Mouse (Mus musculus) neural tube, embryonic 15.5 days (tissue): ENCODE measurements around the gene Slc9a9. TPM values are rescaled to one million over a fixed set of nuclear protein-coding genes. Genes with fewer than 3 reads are reported as not detected.
A peak's percentile ranks its signal among the peaks of the same experiment; 100 is the strongest.

Experiments used
- ATAC-seq: fragments of 200-750 bp; cut with Nextera tagmentation; 2 replicates; pipeline ENCODE4 v1.8.0; 2017; ENCODE audit warnings: mild to moderate bottlenecking, moderate TSS enrichment, moderate library complexity; ENCODE audit not compliant: low FRiP score
- H3K27ac ChIP-seq: fragments of 300-500 bp; sonication (generic); replicated peaks from 2 replicates; pipeline ENCODE4 v1.5.1; 2015; ENCODE audit warnings: mild to moderate bottlenecking, inconsistent platforms
- H3K27me3 ChIP-seq: fragments of 300-500 bp; sonication (generic); replicated peaks from 2 replicates; pipeline ENCODE4 v1.6.1; 2015; ENCODE audit warnings: inconsistent platforms
- H3K36me3 ChIP-seq: fragments of 300-500 bp; sonication (generic); 2 replicates; pipeline ENCODE4 v1.6.1; 2015; ENCODE audit warnings: inconsistent platforms
- H3K4me1 ChIP-seq: fragments of 300-500 bp; sonication (generic); 2 replicates; pipeline ENCODE4 v1.6.1; 2015; ENCODE audit warnings: inconsistent platforms
- H3K4me2 ChIP-seq: fragments of 300-500 bp; sonication (generic); 2 replicates; pipeline ENCODE4 v1.6.1; 2015; ENCODE audit warnings: inconsistent platforms, mild to moderate bottlenecking, moderate library complexity
- H3K4me3 ChIP-seq: fragments of 300-500 bp; sonication (generic); replicated peaks from 2 replicates; pipeline ENCODE4 v1.5.1; 2015; ENCODE audit warnings: mild to moderate bottlenecking, inconsistent platforms
- H3K9ac ChIP-seq: fragments of 300-500 bp; sonication (generic); replicated peaks from 2 replicates; pipeline ENCODE4 v1.6.1; 2015; ENCODE audit warnings: mild to moderate bottlenecking, inconsistent platforms
- H3K9me3 ChIP-seq: fragments of 300-500 bp; sonication (generic); replicated peaks from 2 replicates; pipeline ENCODE4 v1.6.1; 2016; ENCODE audit warnings: inconsistent platforms
- WGBS: fragments of 180-500 bp; shearing (Covaris S2); methylation state at CpG from one replicate; pipeline ENCODE4 v1.1.7; 2015; ENCODE audit warnings: mixed read lengths; 5-methylcytosine and 5-hydroxymethylcytosine counted together
- polyA plus RNA-seq: library from polyadenylated mRNA; unstranded; fragments of >200 nt; fragmentation: Nextera tagmentation; extraction: Ambion mirVana; gene quantifications from 2 replicates; pipeline ENCODE4 v1.2.1, GENCODE M21; 2015

The Slc9a9 gene
- polyA plus RNA-seq, 1 experiment from 2014 or later: 9.2 TPM

DNA sequence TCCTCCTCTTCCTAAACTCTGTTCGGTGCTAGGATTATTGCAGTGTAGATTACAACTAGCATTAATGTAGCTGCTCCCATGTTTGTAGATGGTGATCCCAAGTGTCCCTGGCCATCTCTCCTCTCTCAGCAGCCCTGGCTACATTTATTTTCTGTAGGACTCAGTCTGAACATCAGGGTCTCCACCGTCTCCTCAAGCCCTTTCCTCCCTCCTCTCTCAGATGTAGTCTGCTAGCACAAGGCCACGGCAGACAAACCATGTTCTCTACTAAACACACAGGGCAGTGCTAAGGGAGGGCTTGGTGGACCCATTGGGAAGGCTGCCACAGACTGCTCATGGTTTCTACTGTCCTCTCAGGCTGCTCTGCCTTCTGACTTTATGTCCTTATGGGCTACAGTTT, 397.3 kb downstream of the Slc9a9 start:
- Histone ChIP-seq H3K27ac (no peak overlapping the region), H3K27me3 (no peaks in the 10 kb centered on the region), H3K9me3 (no peaks in the 10 kb centered on the region), H3K9ac (no peak overlapping the region), H3K4me3 (no peak overlapping the region), H3K4me2 (no peak overlapping the region), H3K4me1 (no peaks in the 10 kb centered on the region; the same call in 1 of the 2 replicates), H3K36me3 (no peaks in the 10 kb centered on the region)
- ATAC-seq: no peak
- 80% methylated on average over 2 of the region's 3 CpGs for WGBS

DNA sequence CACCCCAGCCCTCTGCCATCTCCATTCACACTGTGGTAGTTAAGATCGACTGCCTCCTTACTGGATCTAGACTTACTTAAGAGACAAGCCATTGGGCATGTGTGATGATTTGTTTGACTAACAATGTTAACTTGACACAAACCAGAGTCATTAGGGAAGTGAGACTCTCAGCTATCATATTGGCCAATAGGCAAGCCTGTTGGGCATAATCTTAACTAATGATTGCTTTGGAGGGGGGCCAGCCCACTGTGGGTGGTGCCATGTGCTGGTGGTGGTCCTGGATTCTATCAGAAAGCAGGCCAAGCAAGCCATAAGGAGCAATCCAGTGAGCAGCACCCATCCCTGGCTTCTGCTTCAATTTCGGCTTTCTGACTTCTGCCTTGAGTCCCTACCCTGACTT, 398.8 kb downstream of the Slc9a9 start:
- H3K4me2 ChIP-seq: no peak overlapping the region
- H3K36me3 ChIP-seq: no peaks in the 10 kb centered on the region
- no peaks in the 10 kb centered on the region for H3K27me3 ChIP-seq
- H3K4me1 ChIP-seq: peaks cover 6% of the 10 kb centered on the region
- no peak overlapping the region for H3K9ac ChIP-seq
- ATAC-seq: no peak
- 92% methylated on average over 2 of the region's 2 CpGs for WGBS
- H3K9me3 ChIP-seq: no peaks in the 10 kb centered on the region
- H3K27ac ChIP-seq: no peak overlapping the region
- H3K4me3 ChIP-seq: no peak overlapping the region

DNA sequence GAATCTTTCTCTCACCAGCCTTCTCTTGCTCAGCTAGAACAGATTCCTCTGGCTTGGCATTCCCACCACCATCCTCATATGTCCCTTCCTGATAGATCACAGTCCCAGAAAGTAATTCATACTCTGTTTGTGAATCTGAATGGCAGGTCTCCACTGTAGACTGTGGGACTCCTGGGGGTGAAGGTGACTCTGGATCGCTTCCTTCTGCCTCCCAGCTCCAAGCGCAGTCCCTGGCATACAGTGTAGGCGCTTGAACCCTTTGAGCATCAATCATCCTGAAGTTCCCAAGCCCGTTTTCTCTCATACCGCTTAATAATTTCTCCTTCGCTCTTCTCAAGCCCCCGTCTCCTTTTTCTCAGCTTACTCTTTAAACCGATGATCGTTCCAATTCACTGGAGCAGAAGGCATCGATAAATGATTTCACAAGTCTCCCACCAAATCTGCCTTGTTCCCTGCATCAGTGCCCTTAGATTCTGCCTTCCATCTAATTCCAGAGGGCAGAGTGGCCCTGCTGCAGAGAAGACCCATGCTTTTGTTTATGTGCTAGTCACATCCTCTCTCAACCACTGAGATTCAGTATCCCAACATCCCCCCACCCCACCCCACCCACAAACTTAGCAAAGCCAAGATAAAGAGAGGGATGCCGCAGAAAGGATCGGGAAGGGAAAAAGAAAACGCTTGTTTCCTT, 401.3 kb downstream of the Slc9a9 start:
- Histone ChIP-seq H3K9me3 (no peaks in the 10 kb centered on the region), H3K36me3 (no peaks in the 10 kb centered on the region), H3K27me3 (no peaks in the 10 kb centered on the region), H3K4me3 (no peak overlapping the region), H3K4me2 (0 out of 2 replicates have a peak overlapping the region, but pooled peaks have one; percentile 2), H3K9ac (no peak overlapping the region), H3K27ac (no peak overlapping the region), H3K4me1 (peaks cover 20% of the 10 kb centered on the region)
- ATAC-seq: no peak
- 53% methylated on average over 13 of the region's 13 CpGs for WGBS

DNA sequence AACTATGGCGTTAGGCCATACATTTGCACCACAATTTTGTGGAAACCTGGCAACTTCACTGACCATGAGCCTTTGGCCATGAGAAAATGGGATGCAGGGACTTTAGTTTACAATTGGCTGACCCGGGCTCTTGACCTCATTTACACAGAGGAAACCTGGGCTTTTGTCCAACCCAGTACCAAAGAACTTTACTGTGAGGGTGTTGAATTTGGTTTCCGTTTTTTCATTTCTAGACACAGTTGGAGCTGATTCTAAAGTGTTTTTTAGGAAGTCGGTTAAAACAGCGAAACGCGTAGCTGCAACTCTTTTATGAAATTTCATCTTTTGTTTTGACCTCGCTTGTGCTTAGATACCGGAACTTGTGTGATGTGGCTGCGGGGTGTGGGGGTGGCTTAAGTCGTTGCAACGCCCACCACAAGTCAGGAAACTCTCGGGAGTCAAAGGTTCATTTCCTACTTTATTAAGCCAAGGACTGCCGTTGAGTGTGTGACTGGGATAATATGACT, 402.8 kb downstream of the Slc9a9 start:
- no peak overlapping the region for H3K4me3 ChIP-seq
- peak; percentile 22; the same call in 1 of the 2 replicates for ATAC-seq
- no peak overlapping the region for H3K9ac ChIP-seq
- no peaks in the 10 kb centered on the region for H3K9me3 ChIP-seq
- no peaks in the 10 kb centered on the region for H3K36me3 ChIP-seq
- peaks cover 23% of the 10 kb centered on the region for H3K4me1 ChIP-seq
- 71% methylated on average over 14 of the region's 14 CpGs for WGBS
- no peaks in the 10 kb centered on the region for H3K27me3 ChIP-seq
- H3K4me2 ChIP-seq: no peak overlapping the region
- peak overlapping the region; percentile 61 for H3K27ac ChIP-seq

DNA sequence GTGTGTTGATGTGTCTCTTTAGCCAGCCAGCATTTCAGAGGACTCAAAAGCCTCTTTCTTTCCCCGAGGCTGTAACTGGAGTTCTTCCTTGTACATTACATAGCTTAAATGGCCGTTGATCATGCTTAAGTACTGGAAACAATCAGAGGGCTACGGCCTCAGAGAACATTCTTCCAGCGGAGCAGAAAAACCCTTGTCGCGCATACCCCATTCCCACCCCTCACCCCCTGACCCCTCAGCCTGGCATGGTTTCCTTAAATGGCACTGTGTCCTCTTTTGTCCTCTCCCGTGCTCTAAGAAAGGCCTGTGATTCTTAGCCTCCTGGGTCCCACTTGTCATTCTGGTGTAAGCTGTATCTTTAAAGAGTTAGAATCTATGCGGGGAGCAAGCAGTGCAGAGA, 404.0 kb downstream of the Slc9a9 start:
- Histone ChIP-seq H3K27me3 (no peaks in the 10 kb centered on the region), H3K36me3 (no peaks in the 10 kb centered on the region), H3K27ac (peak overlapping the region; percentile 61), H3K4me3 (no peak overlapping the region), H3K4me2 (no peak overlapping the region), H3K9ac (no peak overlapping the region), H3K9me3 (no peaks in the 10 kb centered on the region), H3K4me1 (peaks cover 31% of the 10 kb centered on the region)
- 10% methylated on average over 8 of the region's 8 CpGs for WGBS
- no peak for ATAC-seq

DNA sequence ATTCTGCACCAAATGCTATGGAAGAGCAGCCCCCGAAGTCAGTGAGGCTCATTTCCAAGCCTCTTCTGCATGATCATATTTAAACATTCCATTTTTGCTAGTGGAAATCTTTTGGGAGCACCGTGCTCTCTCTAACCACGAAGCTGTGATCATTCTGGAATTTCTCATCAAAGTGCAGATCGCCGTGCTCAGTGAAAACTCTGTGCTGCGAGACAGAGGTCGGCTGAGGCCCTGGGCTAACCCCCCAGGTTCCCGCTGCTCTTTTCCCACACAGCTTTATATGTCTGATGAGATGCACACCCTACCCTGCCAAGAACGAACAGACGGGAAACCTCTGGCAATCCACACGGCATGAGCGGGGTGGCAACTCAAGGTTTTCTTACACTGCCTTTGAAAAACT, 406.1 kb downstream of the Slc9a9 start:
- no peaks in the 10 kb centered on the region for H3K27me3 ChIP-seq
- no peak for ATAC-seq
- 59% methylated on average over 12 of the region's 12 CpGs for WGBS
- peaks cover 31% of the 10 kb centered on the region for H3K4me1 ChIP-seq
- no peaks in the 10 kb centered on the region for H3K9me3 ChIP-seq
- no peak overlapping the region for H3K27ac ChIP-seq
- no peak overlapping the region for H3K4me3 ChIP-seq
- no peak overlapping the region for H3K9ac ChIP-seq
- no peaks in the 10 kb centered on the region for H3K36me3 ChIP-seq
- no peak overlapping the region for H3K4me2 ChIP-seq

DNA sequence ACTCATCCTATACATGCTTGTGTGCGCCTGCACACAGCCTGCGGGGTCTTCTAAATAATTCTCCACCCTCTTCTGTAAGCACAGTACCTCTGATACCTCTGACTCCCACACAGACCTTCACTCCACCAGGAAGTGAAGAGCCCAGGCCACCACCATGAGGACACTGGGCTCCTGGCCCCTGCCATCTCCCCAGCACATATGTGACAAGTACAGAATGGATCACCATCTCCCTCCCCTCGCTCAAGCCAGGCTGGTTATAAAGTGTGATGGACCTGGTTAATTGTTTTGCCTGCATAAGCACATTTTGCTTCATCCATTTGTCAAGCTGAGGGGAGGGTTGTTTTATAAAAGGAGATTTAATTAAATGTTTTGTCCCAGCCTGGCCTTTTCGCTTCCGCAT, 408.2 kb downstream of the Slc9a9 start:
- H3K9ac ChIP-seq: no peak overlapping the region
- no peak overlapping the region for H3K27ac ChIP-seq
- H3K4me3 ChIP-seq: no peak overlapping the region
- H3K4me1 ChIP-seq: peaks cover 31% of the 10 kb centered on the region
- WGBS: 64% methylated on average over 5 of the region's 5 CpGs
- H3K27me3 ChIP-seq: no peaks in the 10 kb centered on the region
- ATAC-seq: no peak
- no peak overlapping the region for H3K4me2 ChIP-seq
- no peaks in the 10 kb centered on the region for H3K36me3 ChIP-seq
- H3K9me3 ChIP-seq: no peaks in the 10 kb centered on the region

DNA sequence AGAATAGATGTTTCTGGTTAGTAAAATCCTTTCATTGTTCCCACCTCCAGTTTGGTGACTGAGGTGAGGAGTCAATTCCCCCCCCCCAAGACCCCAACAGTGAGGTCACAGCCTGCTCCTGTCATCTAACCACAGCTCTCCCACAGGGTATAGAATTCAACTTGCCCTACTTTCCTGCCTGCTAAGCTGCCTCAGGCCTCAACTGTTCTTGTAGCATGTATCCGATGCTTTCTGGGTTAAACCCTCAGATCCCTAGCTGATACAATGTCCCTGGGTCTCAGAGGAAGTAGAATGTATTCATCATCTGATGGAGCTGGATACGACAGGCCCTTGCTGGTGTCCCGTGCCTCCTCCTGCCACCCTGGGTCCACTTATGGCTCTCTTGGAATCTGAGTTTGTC, 408.9 kb downstream of the Slc9a9 start:
- ATAC-seq: no peak
- no peaks in the 10 kb centered on the region for H3K27me3 ChIP-seq
- H3K36me3 ChIP-seq: no peaks in the 10 kb centered on the region
- no peak overlapping the region for H3K9ac ChIP-seq
- H3K4me2 ChIP-seq: no peak overlapping the region
- H3K9me3 ChIP-seq: no peaks in the 10 kb centered on the region
- peaks cover 24% of the 10 kb centered on the region for H3K4me1 ChIP-seq
- WGBS: 82% methylated on average over 3 of the region's 3 CpGs
- no peak overlapping the region for H3K4me3 ChIP-seq
- H3K27ac ChIP-seq: no peak overlapping the region

DNA sequence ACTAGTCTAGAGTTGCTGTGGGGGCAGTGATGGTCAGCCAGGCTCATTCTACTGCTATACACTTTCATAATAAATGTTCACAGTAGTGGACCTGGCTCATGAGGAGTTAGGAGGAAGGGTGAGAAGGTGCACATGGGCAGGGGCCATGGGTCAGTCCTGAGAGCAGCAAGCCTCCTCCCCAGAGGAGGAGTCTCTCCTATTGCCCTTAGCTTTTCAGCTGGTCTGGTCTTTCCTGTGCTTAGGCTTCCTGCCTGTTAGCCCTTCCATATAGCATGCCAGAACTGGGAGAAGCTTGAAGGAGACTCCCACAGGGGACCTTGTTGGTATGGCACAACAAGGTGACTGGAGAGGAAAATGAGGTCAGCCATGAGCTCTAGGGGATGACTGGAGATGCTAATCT, 410.2 kb downstream of the Slc9a9 start:
- Histone ChIP-seq H3K9me3 (no peaks in the 10 kb centered on the region), H3K4me3 (no peak overlapping the region), H3K4me1 (peaks cover 18% of the 10 kb centered on the region; the same call in 1 of the 2 replicates), H3K27me3 (no peaks in the 10 kb centered on the region), H3K36me3 (no peaks in the 10 kb centered on the region), H3K4me2 (no peak overlapping the region), H3K27ac (no peak overlapping the region), H3K9ac (no peak overlapping the region)
- no peak for ATAC-seq

DNA sequence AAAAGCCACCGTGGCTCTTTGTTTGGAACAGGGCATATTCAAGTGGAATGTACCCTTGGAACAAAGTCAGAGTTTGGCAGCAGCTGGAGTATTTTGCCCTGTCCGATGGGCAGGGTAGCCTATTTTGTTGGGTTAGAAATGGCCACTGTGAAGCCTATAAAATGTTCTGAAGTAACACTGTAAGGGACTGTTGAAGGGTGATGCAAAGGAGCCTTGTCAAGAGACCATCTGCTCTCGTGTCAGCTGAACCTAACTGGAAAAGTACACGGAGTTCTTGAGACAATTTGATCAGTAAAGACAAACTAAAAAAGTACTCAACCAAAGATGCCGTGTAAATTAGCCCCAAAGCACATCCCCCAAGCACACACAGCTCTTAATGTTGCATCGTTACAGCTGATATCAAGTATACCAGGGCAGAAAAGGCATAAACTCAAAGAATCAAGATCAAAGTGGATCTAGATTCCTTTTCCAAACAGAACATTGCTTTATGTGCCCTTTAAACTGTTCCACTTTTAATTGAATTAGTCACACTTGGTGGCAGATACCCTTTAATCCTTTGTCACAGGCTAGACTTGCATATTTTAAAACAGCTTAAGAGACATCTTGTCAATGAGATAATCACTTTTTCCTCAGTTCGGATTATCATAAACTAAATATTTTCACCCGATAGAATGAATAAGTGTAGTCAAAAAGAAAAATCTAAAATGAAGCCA, 416.6 kb downstream of the Slc9a9 start:
- Histone ChIP-seq H3K4me3 (no peak overlapping the region), H3K36me3 (no peaks in the 10 kb centered on the region), H3K4me1 (peaks cover 17% of the 10 kb centered on the region; the same call in 1 of the 2 replicates), H3K27me3 (no peaks in the 10 kb centered on the region), H3K9ac (no peak overlapping the region), H3K27ac (no peak overlapping the region), H3K4me2 (no peak overlapping the region), H3K9me3 (no peaks in the 10 kb centered on the region)
- WGBS: 36% methylated on average over 8 of the region's 8 CpGs
- ATAC-seq: no peak

DNA sequence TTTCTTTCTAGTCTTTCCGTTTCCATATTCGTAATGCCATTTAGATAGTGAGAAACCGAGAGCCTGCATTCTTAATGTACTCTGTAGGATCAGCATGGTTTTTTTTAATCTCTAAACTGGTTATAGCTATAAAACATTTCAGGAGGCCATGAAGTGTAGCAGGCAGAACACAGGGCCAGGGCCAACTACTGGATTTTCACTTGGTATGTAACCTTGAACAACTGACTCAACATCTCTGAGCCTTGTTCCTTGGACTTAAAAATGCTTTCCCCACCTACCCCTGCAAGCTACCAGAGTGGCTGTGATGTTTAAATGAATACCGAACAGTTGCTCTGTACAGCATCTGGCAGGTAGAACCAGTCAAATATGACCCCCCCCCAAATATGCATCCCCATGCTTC, 418.5 kb downstream of the Slc9a9 start:
- 91% methylated on average over 4 of the region's 4 CpGs for WGBS
- no peak for ATAC-seq

DNA sequence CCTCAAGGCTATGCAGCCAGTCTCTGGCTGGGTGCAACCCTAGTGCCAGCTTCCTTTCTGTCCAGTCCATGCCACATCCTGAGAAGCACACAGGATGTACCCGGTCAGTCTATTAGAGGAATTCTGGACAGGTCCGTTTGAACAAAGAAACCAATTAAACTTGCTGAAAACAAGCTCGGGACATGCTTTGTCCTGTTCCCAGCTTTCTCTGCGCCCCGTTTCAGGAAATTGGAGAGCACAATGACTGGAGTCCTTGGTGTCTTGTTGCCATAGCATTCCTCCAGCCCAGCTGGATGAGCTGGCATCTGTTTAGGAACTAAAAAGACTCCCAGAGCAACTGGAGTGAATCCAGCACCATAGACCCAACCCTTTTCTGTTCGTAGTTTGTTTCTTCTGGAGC, 419.3 kb downstream of the Slc9a9 start:
- no peaks in the 10 kb centered on the region for H3K27me3 ChIP-seq
- H3K4me3 ChIP-seq: no peak overlapping the region
- H3K4me2 ChIP-seq: no peak overlapping the region
- H3K9ac ChIP-seq: no peak overlapping the region
- ATAC-seq: peak; percentile 72; the same call in 1 of the 2 replicates
- H3K9me3 ChIP-seq: no peaks in the 10 kb centered on the region
- H3K36me3 ChIP-seq: no peaks in the 10 kb centered on the region
- peaks cover 17% of the 10 kb centered on the region; the same call in 1 of the 2 replicates for H3K4me1 ChIP-seq
- WGBS: 20% methylated on average over 6 of the region's 6 CpGs
- no peak overlapping the region; the same call in 1 of the 2 replicates for H3K27ac ChIP-seq

More for the DNA sequence above, 418.5 kb downstream of the Slc9a9 start:
- no peaks in the 10 kb centered on the region for H3K9me3 ChIP-seq
- H3K4me3 ChIP-seq: no peak overlapping the region
- H3K9ac ChIP-seq: no peak overlapping the region
- peaks cover 17% of the 10 kb centered on the region; the same call in 1 of the 2 replicates for H3K4me1 ChIP-seq
- H3K36me3 ChIP-seq: no peaks in the 10 kb centered on the region
- H3K27me3 ChIP-seq: no peaks in the 10 kb centered on the region
- H3K27ac ChIP-seq: no peak overlapping the region
- no peak overlapping the region for H3K4me2 ChIP-seq
